Mouse (Mus musculus): ENCODE measurements around the gene Ppa1. TPM values are rescaled to one million over a fixed set of nuclear protein-coding genes. Genes with fewer than 3 reads are reported as not detected.
A peak's percentile ranks its signal among the peaks of the same experiment; 100 is the strongest.

The Ppa1 gene
- total RNA-seq, 2 experiments from 2014 or later = 81.8 to 82.3 TPM

GRCm38 (mm10) chr10:61646557-61646956, 1.8 kb upstream of the Ppa1 start:
- no peak for DNase-seq

GRCm38 (mm10) chr10:61648737-61649645, 639 bp downstream of the Ppa1 start:
- DNase-seq = no peak

- DNase-seq = no peak
Measured at GRCm38 (mm10) chr10:61654105-61654504, 5.8 kb downstream of the Ppa1 start.

- peak in 1 of 2 experiments; percentile 22 for DNase-seq
Measured at GRCm38 (mm10) chr10:61654691-61655090, 6.3 kb downstream of the Ppa1 start.

- no peak for DNase-seq
Measured at GRCm38 (mm10) chr10:61655188-61655587, 6.8 kb downstream of the Ppa1 start.

GRCm38 (mm10) chr10:61656928-61657882, 8.9 kb downstream of the Ppa1 start:
- DNase-seq = no peak

GRCm38 (mm10) chr10:61657985-61658384, 9.6 kb downstream of the Ppa1 start:
- peak in 1 of 2 experiments; percentile 73 for DNase-seq

GRCm38 (mm10) chr10:61661887-61662286, 13.5 kb downstream of the Ppa1 start:
- DNase-seq = peak; percentile 45 to 46

- DNase-seq = no peak
Measured at GRCm38 (mm10) chr10:61662391-61662988, 14.1 kb downstream of the Ppa1 start.

GRCm38 (mm10) chr10:61665111-61665510, 16.8 kb downstream of the Ppa1 start:
- DNase-seq = no peak

GRCm38 (mm10) chr10:61665651-61666050, 17.3 kb downstream of the Ppa1 start:
- no peak for DNase-seq

GRCm38 (mm10) chr10:61669289-61669688, 20.9 kb downstream of the Ppa1 start:
- DNase-seq = no peak

GRCm38 (mm10) chr10:61669896-61670295, 21.5 kb downstream of the Ppa1 start:
- no peak for DNase-seq

GRCm38 (mm10) chr10:61670758-61671157, 22.4 kb downstream of the Ppa1 start:
- DNase-seq = no peak

GRCm38 (mm10) chr10:61675935-61676334, 27.6 kb downstream of the Ppa1 start:
- DNase-seq = no peak

GRCm38 (mm10) chr10:61679545-61679944, 31.2 kb downstream of the Ppa1 start:
- peak in 1 of 2 experiments; percentile 36 for DNase-seq

- peak; percentile 98 to 99 for DNase-seq
Measured at GRCm38 (mm10) chr10:61680015-61680913, 31.9 kb downstream of the Ppa1 start, which contains the start of gene Sar1a. Sar1a (plus strand) TSS chr10:61680299.

GRCm38 (mm10) chr10:61689405-61689804, 41.1 kb downstream of the Ppa1 start:
- peak; percentile 61 to 62 for DNase-seq

GRCm38 (mm10) chr10:61693563-61693962, 45.2 kb downstream of the Ppa1 start:
- DNase-seq = no peak

- peak; percentile 97 to 98 for DNase-seq
Measured at GRCm38 (mm10) chr10:61694870-61695670, 46.7 kb downstream of the Ppa1 start, which contains the start of gene Tysnd1. Tysnd1 (plus strand) TSS chr10:61695514.

Measured in heart, adult 18-20 months (tissue).